Mouse (Mus musculus) heart, embryonic 13.5 days (tissue): ENCODE measurements around the gene Cox8a. TPM values are rescaled to one million over a fixed set of nuclear protein-coding genes. Genes with fewer than 3 reads are reported as not detected.

Experiments used
- ATAC-seq: fragments of 200-750 bp; cut with Nextera tagmentation; 2 replicates; pipeline ENCODE4 v1.8.0; 2017; ENCODE audit warnings: moderate TSS enrichment; ENCODE audit not compliant: insufficient number of reproducible peaks, low FRiP score, low TSS enrichment; ENCODE audit errors: extremely low read depth
- H3K27ac ChIP-seq: fragments of 300-500 bp; sonication (generic); replicated peaks from 2 replicates; pipeline ENCODE4 v1.5.1; 2015; ENCODE audit warnings: moderate library complexity, mild to moderate bottlenecking, inconsistent platforms
- H3K27me3 ChIP-seq: fragments of 300-500 bp; sonication (generic); replicated peaks from 2 replicates; pipeline ENCODE4 v1.6.1; 2015; ENCODE audit warnings: mild to moderate bottlenecking, inconsistent platforms
- H3K36me3 ChIP-seq: fragments of 300-500 bp; sonication (generic); 2 replicates; pipeline ENCODE4 v1.6.1; 2015; ENCODE audit warnings: mild to moderate bottlenecking, inconsistent platforms
- H3K4me1 ChIP-seq: fragments of 300-500 bp; sonication (generic); 2 replicates; pipeline ENCODE4 v1.6.1; 2015; ENCODE audit warnings: inconsistent platforms
- H3K4me2 ChIP-seq: fragments of 300-500 bp; sonication (generic); 2 replicates; pipeline ENCODE4 v1.6.1; 2015; ENCODE audit warnings: inconsistent platforms, mild to moderate bottlenecking, moderate library complexity
- H3K4me3 ChIP-seq: fragments of 300-500 bp; sonication (generic); 2 replicates; pipeline ENCODE4 v1.5.1; 2015; ENCODE audit warnings: moderate library complexity, mild to moderate bottlenecking, inconsistent platforms
- H3K9ac ChIP-seq: fragments of 300-500 bp; sonication (generic); 2 replicates; pipeline ENCODE4 v1.6.1; 2015; ENCODE audit warnings: inconsistent platforms, mild to moderate bottlenecking, moderate library complexity
- H3K9me3 ChIP-seq: fragments of 300-500 bp; sonication (generic); 2 replicates; pipeline ENCODE4 v1.6.1; 2016; ENCODE audit warnings: inconsistent platforms
- WGBS: fragments of 180-500 bp; shearing (Covaris S2); methylation state at CpG from one replicate; pipeline ENCODE4 v1.1.7; 2015; ENCODE audit warnings: mixed read lengths; 5-methylcytosine and 5-hydroxymethylcytosine counted together
- polyA plus RNA-seq: library from polyadenylated mRNA; unstranded; fragments of >200 nt; fragmentation: Nextera tagmentation; extraction: Ambion mirVana; gene quantifications from 2 replicates; pipeline ENCODE4 v1.2.1, GENCODE M21; 2015

The Cox8a gene
- polyA plus RNA-seq, 1 experiment from 2014 or later = 1,676 TPM

DNA sequence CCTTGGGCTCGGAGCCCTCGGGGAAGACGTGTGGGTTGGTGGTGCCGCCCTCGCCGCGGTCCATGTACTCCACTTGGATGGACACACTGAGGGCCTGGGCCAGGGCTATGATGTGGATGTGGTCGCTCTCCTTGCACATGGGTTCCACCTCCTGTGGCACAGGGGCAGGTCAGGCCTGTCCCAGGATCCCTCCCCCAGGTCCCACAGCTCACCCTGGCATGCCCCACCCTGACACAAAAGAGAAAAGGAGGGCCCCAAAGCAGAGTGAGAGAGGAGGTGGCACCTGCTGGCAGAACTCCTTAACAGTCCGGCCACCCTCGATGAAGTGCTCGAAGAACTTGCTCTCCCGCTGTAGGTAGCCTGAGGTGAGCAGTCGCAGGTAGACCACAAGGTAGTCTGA is 18.3 kb downstream of the Cox8a start:
- no peak overlapping the region for H3K9ac ChIP-seq
- 89% methylated on average over 13 of the region's 13 CpGs for WGBS
- H3K4me3 ChIP-seq = no peak overlapping the region
- H3K4me2 ChIP-seq = no peak overlapping the region
- H3K9me3 ChIP-seq = no peaks in the 10 kb centered on the region
- H3K4me1 ChIP-seq = peaks cover 40% of the 10 kb centered on the region
- peaks cover 72% of the 10 kb centered on the region for H3K36me3 ChIP-seq
- H3K27ac ChIP-seq = no peak overlapping the region
- H3K27me3 ChIP-seq = no peaks in the 10 kb centered on the region
- ATAC-seq = no peak

DNA sequence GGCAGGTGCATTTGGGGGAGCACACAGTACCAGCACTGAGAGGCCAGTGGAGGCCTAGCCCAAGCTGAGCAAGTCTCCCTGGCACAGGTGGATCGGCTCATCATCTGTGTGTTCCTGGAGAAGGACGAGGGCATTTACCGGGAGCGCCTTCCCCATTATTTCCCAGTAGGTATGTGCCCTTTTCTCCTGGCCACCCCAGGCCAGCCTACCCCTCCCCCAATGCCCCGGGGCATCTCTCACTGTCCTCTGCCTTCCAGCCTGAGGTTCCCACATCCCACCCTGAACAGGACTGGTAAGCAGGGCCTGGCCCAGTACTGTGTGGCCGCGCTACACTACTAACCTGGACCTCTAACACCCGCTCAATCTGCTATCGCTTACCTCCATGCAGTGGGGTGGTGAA is 20.0 kb downstream of the Cox8a start:
- no peak for ATAC-seq
- WGBS = 87% methylated on average over 9 of the region's 9 CpGs
- Histone ChIP-seq H3K9me3 (no peaks in the 10 kb centered on the region), H3K9ac (no peak overlapping the region), H3K27ac (no peak overlapping the region), H3K4me1 (peaks cover 26% of the 10 kb centered on the region), H3K27me3 (no peaks in the 10 kb centered on the region; the same call in 1 of the 2 replicates), H3K4me2 (no peak overlapping the region), H3K36me3 (peaks cover 55% of the 10 kb centered on the region), H3K4me3 (no peak overlapping the region)

DNA sequence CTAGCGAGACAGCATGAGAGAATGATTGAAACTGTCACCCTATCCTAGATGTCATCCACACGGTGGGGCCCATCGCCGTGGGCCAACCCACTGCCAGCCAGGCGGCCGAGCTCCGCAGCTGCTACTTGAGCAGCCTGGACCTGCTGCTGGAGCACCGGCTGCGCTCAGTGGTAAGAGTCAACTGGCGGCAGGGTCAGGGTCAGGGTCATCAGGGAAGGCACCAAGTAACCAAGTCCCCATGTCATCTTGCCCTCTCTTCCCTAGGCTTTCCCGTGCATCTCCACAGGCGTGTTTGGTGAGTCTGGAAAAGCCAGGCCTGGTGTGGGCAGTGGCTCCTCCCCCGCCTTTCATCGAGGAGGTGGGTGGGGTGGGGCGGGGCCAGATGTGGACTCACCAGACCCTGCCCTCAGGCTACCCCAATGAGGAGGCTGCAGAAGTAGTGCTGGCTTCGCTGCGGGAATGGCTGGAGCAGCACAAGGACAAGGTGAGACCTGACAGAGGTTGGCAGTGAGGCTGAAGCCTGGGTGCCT is 20.6 kb downstream of the Cox8a start:
- Histone ChIP-seq H3K4me3 (peak overlapping the region; percentile 18; the same call in 1 of the 2 replicates), H3K9ac (peak overlapping the region; percentile 60), H3K36me3 (peaks cover 51% of the 10 kb centered on the region), H3K4me2 (peak overlapping the region; percentile 53), H3K27ac (no peak overlapping the region), H3K4me1 (peaks cover 22% of the 10 kb centered on the region), H3K27me3 (peaks cover 2% of the 10 kb centered on the region; the same call in 1 of the 2 replicates), H3K9me3 (no peaks in the 10 kb centered on the region)
- WGBS = 8% methylated on average over 17 of the region's 17 CpGs
- no peak for ATAC-seq

DNA sequence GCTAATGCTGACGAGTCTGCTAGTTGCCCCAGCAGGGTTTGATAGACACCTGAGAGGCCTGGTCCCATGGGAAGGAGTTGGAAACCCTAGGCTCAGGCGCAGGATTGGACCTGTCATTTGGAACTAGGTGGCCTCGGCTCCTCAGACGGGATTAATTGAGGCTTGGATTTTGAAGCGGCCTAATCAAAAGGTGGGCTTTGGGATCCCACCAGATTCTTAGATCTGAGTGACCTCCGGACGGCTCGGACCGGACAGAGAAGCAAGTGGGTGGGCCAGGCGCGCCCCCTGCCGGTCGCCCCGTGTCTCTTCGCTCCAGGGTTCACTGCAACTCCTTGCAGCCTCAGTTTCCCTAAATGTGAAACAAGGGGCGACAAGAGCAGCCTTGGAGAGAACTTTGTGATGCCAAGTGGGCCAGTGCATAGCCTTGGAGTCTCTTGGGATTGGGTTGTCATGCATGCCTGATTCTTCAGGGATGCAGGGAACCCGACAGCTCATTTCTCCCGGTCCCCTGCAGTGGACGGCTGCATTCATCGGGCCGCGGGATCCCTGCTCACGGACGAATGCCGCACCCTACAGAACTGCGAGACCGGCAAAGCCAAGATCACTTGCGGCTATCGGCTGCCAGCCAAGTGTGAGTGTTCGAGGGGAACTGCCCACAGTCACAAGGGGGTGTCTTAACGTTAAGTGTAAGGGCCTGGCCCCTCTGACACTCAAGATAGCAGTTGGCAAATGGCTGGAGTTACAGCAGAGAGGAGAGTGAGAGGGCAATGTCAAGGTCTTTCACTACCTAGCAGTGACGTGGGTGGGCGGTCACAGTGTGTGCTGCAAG is 21.3 kb downstream of the Cox8a start:
- H3K9ac ChIP-seq = peak overlapping the region; percentile 60
- H3K9me3 ChIP-seq = no peaks in the 10 kb centered on the region
- H3K4me2 ChIP-seq = peak overlapping the region; percentile 53
- H3K4me3 ChIP-seq = peak overlapping the region; percentile 18; the same call in 1 of the 2 replicates
- 14% methylated on average over 33 of the region's 33 CpGs for WGBS
- ATAC-seq = no peak
- peaks cover 44% of the 10 kb centered on the region for H3K36me3 ChIP-seq
- peaks cover 4% of the 10 kb centered on the region; the same call in 1 of the 2 replicates for H3K27me3 ChIP-seq
- peaks cover 22% of the 10 kb centered on the region for H3K4me1 ChIP-seq
- H3K27ac ChIP-seq = no peak overlapping the region

DNA sequence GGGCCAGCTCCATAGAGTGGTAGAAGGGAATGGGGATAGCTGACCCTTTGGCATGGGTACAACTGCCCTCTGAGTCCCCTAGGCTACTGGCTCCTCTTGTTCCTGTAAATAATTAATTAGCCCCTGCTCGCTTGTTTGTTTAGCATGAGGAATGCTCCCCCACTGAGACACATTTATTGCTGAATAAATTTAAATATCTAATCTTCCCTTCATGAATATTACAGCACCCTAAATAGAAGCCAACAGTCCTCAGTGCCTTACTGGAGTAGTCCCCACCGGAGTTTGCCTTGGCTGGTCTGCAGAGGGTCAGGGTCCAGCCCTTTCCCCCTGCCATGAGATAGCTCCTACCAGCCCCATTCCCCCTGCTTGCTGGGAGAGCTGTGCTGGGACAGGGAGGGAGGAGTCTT is 24.9 kb downstream of the Cox8a start:
- Histone ChIP-seq H3K4me3 (no peak overlapping the region), H3K9me3 (no peaks in the 10 kb centered on the region), H3K36me3 (peaks cover 9% of the 10 kb centered on the region), H3K9ac (no peak overlapping the region), H3K27me3 (peaks cover 13% of the 10 kb centered on the region), H3K4me2 (no peak overlapping the region), H3K4me1 (peaks cover 19% of the 10 kb centered on the region), H3K27ac (no peak overlapping the region)
- WGBS = 62% methylated on average over 2 of the region's 2 CpGs
- ATAC-seq = no peak

DNA sequence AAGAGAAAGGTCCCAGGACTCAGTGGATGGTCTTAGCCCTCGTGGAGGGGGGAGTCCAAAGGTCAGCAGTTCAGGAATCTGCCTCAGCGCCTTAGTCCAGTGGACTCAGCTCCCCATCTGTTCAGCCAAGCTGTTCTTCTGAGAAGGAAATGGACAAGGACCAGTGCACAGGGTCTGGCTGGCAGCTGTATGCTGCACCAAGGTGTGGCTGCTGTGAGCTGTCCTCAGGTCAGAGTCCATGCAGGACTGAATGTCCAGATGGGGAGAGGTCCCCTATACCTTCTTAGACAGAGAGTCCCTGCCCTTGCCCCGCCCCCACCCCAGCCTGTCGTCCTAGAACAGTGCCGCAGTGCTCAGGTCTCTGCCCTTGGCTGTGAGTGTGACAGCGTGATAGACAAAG is 25.8 kb downstream of the Cox8a start:
- H3K27me3 ChIP-seq = peaks cover 22% of the 10 kb centered on the region
- WGBS = 46% methylated on average over 6 of the region's 6 CpGs
- no peak overlapping the region for H3K27ac ChIP-seq
- no peak overlapping the region for H3K4me2 ChIP-seq
- no peak for ATAC-seq
- no peak overlapping the region for H3K9ac ChIP-seq
- no peak overlapping the region for H3K4me3 ChIP-seq
- no peaks in the 10 kb centered on the region for H3K36me3 ChIP-seq
- H3K9me3 ChIP-seq = no peaks in the 10 kb centered on the region
- H3K4me1 ChIP-seq = peaks cover 10% of the 10 kb centered on the region

DNA sequence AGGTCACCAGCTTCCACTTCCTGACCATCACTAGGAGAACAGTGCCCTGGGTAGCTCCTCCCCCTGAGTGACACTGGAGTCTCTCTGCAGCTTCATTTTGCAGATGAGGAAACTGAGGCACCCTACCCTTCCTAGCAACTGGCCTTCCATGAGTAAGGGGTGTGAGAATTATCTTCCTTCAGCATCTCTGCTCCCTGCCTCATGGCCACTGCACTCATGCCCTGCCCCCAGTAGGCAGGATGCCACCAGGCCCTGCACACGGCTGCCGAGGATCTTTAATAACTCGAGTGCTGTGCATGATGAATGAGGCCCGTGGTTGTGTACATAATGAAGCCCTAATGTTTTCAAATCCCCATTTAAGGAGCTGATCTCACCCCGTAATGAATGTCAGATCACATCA is 26.4 kb downstream of the Cox8a start:
- ATAC-seq = no peak
- Histone ChIP-seq H3K27ac (no peak overlapping the region), H3K4me1 (peaks cover 7% of the 10 kb centered on the region; the same call in 1 of the 2 replicates), H3K4me2 (no peak overlapping the region), H3K4me3 (no peak overlapping the region), H3K9me3 (no peaks in the 10 kb centered on the region), H3K9ac (no peak overlapping the region), H3K36me3 (no peaks in the 10 kb centered on the region), H3K27me3 (peaks cover 28% of the 10 kb centered on the region)
- 71% methylated on average over 5 of the region's 5 CpGs for WGBS

DNA sequence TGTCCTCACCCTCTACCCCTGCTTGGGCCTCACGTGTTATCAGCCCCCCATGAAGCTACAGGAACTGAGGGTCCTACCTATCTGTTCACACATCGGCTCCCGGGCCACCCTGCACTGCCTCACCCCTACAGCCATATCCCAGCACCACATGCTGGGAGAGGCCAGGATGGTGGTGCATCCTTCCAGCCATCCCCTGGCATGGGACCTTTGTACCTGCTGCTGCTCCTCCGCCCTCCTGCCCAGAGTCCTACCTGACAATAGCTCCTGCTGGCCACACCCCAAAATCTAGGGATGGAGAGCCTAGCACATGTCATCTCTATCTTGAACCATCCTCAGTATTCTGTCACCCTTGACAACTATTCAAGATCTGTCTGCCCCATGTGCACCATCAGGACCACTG is 28.4 kb downstream of the Cox8a start:
- peaks cover 5% of the 10 kb centered on the region; the same call in 1 of the 2 replicates for H3K4me1 ChIP-seq
- H3K9ac ChIP-seq = no peak overlapping the region
- ATAC-seq = no peak
- H3K4me2 ChIP-seq = no peak overlapping the region
- H3K4me3 ChIP-seq = no peak overlapping the region
- H3K36me3 ChIP-seq = no peaks in the 10 kb centered on the region
- H3K9me3 ChIP-seq = no peaks in the 10 kb centered on the region
- no peak overlapping the region for H3K27ac ChIP-seq
- H3K27me3 ChIP-seq = peaks cover 46% of the 10 kb centered on the region
- 59% methylated on average over 4 of the region's 4 CpGs for WGBS

DNA sequence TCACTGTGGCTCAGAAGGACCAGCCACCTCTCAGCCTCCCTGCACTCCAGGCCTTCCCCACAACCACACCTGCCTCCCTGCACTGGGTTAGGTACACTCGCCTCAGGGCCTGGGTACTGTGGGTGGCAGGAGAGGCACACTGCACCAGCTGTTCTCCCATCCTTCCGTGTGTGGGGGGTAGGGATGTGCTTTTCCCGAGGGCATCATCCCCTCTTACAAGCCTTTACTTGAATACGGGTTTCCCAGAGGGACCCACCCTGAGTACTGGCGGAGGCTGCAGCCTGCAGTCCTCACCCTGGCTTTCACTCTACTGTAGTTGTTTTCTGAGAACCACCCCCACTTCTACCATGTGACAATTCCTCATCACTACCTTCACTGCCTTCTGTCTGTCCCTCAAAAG is 30.3 kb downstream of the Cox8a start:
- H3K27me3 ChIP-seq = peaks cover 64% of the 10 kb centered on the region
- 0 out of 2 replicates have a peak overlapping the region, but pooled peaks have one; percentile 1 for H3K9ac ChIP-seq
- H3K9me3 ChIP-seq = no peaks in the 10 kb centered on the region
- H3K4me3 ChIP-seq = no peak overlapping the region
- H3K4me1 ChIP-seq = peaks cover 12% of the 10 kb centered on the region
- H3K4me2 ChIP-seq = no peak overlapping the region
- 60% methylated on average over 5 of the region's 5 CpGs for WGBS
- H3K36me3 ChIP-seq = no peaks in the 10 kb centered on the region
- H3K27ac ChIP-seq = no peak overlapping the region
- ATAC-seq = no peak

DNA sequence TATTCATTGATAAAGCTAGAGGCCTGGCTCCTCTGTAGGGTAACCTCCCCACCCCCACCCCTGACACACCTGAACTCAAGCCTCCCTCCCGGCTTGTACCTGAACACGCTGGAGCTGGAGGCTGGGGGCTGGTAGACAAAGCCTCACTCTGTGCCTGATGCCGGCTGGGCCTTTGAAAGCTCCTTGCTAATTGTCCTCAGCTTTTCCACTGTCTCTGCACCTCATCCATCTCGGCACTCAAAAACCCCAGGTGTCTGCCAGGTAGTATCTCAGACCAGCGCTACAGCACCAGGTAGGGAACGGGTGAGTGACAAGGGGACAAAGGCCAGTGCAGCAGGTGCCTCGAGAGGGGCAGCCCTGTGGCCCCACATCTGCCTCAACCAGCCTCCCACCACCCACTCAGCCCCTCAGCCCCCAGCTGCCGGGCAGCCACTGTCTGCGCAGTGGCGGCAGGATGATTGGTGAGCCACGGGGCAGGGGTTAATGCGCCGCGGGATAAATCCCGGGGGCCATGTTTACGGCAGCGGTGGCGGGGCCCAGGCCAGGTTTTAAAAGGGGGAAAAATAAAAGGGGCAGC is 31.6 kb downstream of the Cox8a start:
- H3K9me3 ChIP-seq = no peaks in the 10 kb centered on the region
- no peak overlapping the region for H3K9ac ChIP-seq
- H3K27ac ChIP-seq = no peak overlapping the region

DNA sequence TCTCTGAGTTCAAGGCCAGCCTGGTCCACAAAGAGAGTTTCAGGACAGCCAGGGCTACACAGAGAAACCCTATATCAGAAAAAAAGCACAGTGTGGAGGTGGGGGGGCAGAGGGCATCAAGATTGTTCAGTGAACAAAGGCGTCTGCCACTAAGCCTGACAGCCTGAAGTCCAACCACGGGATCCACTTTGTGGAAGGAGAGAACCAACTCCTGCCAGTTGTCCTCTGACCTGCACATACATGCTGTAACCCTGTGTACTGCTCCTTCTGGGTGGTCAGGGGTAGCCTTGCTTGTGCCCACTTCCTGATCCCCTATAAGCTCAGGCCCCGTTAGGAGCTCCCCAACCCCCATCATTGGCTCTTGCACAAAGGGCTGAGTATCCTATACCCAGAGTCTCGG is 32.4 kb downstream of the Cox8a start:
- Histone ChIP-seq H3K27me3 (peaks cover 75% of the 10 kb centered on the region), H3K36me3 (no peaks in the 10 kb centered on the region)
- 48% methylated on average over 4 of the region's 4 CpGs for WGBS

More for the DNA sequence above, 31.6 kb downstream of the Cox8a start:
- ATAC-seq = no peak
- Histone ChIP-seq H3K4me1 (peaks cover 23% of the 10 kb centered on the region), H3K4me3 (no peak overlapping the region), H3K36me3 (no peaks in the 10 kb centered on the region), H3K27me3 (peaks cover 68% of the 10 kb centered on the region), H3K4me2 (no peak overlapping the region)
- WGBS = 18% methylated on average over 18 of the region's 18 CpGs

More for the DNA sequence above, 32.4 kb downstream of the Cox8a start:
- H3K4me3 ChIP-seq = no peak overlapping the region
- H3K27ac ChIP-seq = no peak overlapping the region
- H3K9me3 ChIP-seq = no peaks in the 10 kb centered on the region
- H3K4me1 ChIP-seq = peaks cover 25% of the 10 kb centered on the region
- H3K9ac ChIP-seq = no peak overlapping the region
- H3K4me2 ChIP-seq = no peak overlapping the region
- ATAC-seq = no peak
